Mouse (Mus musculus) liver, adult 2 months (tissue): Measurements from ENCODE around the gene Ehhadh. TPM values are rescaled to one million over a fixed set of nuclear protein-coding genes. Genes with fewer than 3 reads are reported as not detected.

Experiments
- DNase-seq: peaks from one replicate; pipeline ENCODE4 v3.0.0-alpha.2; 2011; ENCODE audit warnings: low read depth, low spot score; ENCODE audit errors: extremely low read depth
- H3K27ac ChIP-seq: fragments of 200-500 bp; replicated peaks from 2 replicates; pipeline ENCODE4 v1.5.1; 2012; ENCODE audit warnings: low read depth, mild to moderate bottlenecking, control low read depth, inconsistent platforms, low read length; ENCODE audit not compliant: insufficient read depth
- H3K27me3 ChIP-seq: fragments of 200-500 bp; 2 replicates; pipeline ENCODE4 v1.6.1; 2012; ENCODE audit warnings: mild to moderate bottlenecking, moderate library complexity, low read length, inconsistent platforms; ENCODE audit not compliant: control insufficient read depth, insufficient read depth
- H3K36me3 ChIP-seq: fragments of 200-500 bp; 2 replicates; pipeline ENCODE4 v1.6.1; 2012; ENCODE audit warnings: low read length, inconsistent platforms; ENCODE audit not compliant: control insufficient read depth, insufficient read depth
- H3K4me1 ChIP-seq: fragments of 200-500 bp; 2 replicates; pipeline ENCODE4 v1.6.1; 2011; ENCODE audit warnings: low read length; ENCODE audit not compliant: control insufficient read depth, insufficient read depth
- H3K4me3 ChIP-seq: fragments of 200-500 bp; 2 replicates; pipeline ENCODE4 v1.5.1; 2011; ENCODE audit warnings: low read depth, mild to moderate bottlenecking, control low read depth, low read length, moderate library complexity; ENCODE audit not compliant: insufficient read depth
- H3K79me2 ChIP-seq: fragments of 200-500 bp; 2 replicates; pipeline ENCODE4 v1.6.1; 2012; ENCODE audit warnings: inconsistent platforms, mild to moderate bottlenecking, low read length, moderate library complexity; ENCODE audit not compliant: control insufficient read depth, insufficient read depth
- H3K9ac ChIP-seq: fragments of 200-500 bp; 2 replicates; pipeline ENCODE4 v1.6.1; 2012; ENCODE audit warnings: low read depth, mild to moderate bottlenecking, control low read depth, inconsistent platforms, low read length
- CTCF ChIP-seq: fragments of 200-500 bp; IDR thresholded peaks from 2 replicates; pipeline ENCODE4 v1.5.1; 2011; ENCODE audit warnings: low read depth, low read length, control low read depth
- POLR2A ChIP-seq: fragments of 200-500 bp; IDR thresholded peaks from 2 replicates; pipeline ENCODE4 v1.6.1; 2011; ENCODE audit warnings: low read length, control low read depth; ENCODE audit not compliant: insufficient read depth; ENCODE audit errors: extremely low read depth
- WGBS: fragments of 180-500 bp; shearing (Covaris S2); methylation state at CpG from one replicate; pipeline ENCODE4 v1.1.7; 2018; 5-methylcytosine and 5-hydroxymethylcytosine counted together
- polyA plus RNA-seq: library from polyadenylated mRNA; depleted of rRNA; stranded (reverse); fragments of >200 nt; gene quantifications from 2 replicates; pipeline ENCODE4 v1.2.3, GENCODE M21; 2012; rRNA removed
- total RNA-seq: library from RNA; depleted of rRNA; stranded (reverse); fragments of >200 nt; gene quantifications from 2 replicates; pipeline ENCODE4 v1.2.3, GENCODE M21; 2014; rRNA removed

The Ehhadh gene
- total RNA-seq = 263 and 266 TPM in 2 replicates
- polyA plus RNA-seq = 168 and 174 TPM in 2 replicates

DNA sequence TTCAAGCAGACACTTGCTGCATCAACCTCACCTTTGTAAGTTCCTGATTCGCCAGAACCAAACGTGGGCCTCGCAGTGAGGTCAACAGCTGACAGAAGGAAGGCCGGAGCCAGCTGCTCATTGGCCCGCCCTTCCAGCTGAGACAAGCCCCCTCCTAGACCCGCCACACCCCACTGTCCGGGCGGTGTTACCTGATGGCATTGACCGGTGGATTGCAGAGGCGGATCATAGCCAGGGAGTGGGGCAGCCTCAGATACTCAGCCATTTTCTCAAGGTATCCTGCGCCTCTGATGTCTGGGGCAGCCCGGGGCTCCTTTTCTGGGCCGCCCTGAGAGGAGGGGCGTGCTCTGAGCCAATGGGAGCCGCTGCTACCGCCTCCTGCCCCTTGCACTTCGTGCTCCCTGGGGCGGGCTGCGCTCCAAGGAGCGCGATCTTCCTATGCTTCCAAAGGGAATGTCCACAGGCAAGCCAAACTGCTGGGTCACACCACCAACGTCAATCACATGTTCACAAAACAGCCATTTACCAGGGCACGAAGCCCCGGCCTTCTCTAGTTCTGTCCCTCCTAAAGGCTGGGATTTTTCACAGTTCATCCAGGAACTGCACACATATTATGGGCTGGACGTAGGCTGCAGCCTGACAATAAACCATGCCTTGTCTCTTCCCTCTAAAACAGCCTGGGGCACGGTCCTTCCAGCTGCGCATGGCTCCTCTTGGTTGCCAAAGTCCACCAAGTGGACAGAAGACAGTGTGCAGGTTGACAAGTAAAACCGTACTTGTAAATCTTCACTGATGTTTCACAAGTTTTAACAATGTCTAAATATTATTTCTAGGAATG, at the start of gene Ehhadh:
TSS of gene Ehhadh (minus strand) at position 292 of the 838 bp plus-strand sequence.
- peak within 1 kb of the TSS; percentile 62 for H3K9ac ChIP-seq
- no peaks in the 10 kb centered on the region for H3K27me3 ChIP-seq
- TF ChIP-seq POLR2A (peak; percentile 88; the same call in 1 of the 2 replicates), CTCF (peak; percentile 18; the same call in 1 of the 2 replicates)
- H3K4me1 ChIP-seq = peaks cover 23% of the 10 kb centered on the region
- peak; percentile 95 for DNase-seq
- H3K4me3 ChIP-seq = peak within 1 kb of the TSS; percentile 64
- 2% methylated on average over 28 of the region's 28 CpGs for WGBS
- no peaks in the 10 kb centered on the region for H3K36me3 ChIP-seq
- peak within 1 kb of the TSS; percentile 86 for H3K27ac ChIP-seq
- H3K79me2 ChIP-seq = no peaks in the 10 kb centered on the region

DNA sequence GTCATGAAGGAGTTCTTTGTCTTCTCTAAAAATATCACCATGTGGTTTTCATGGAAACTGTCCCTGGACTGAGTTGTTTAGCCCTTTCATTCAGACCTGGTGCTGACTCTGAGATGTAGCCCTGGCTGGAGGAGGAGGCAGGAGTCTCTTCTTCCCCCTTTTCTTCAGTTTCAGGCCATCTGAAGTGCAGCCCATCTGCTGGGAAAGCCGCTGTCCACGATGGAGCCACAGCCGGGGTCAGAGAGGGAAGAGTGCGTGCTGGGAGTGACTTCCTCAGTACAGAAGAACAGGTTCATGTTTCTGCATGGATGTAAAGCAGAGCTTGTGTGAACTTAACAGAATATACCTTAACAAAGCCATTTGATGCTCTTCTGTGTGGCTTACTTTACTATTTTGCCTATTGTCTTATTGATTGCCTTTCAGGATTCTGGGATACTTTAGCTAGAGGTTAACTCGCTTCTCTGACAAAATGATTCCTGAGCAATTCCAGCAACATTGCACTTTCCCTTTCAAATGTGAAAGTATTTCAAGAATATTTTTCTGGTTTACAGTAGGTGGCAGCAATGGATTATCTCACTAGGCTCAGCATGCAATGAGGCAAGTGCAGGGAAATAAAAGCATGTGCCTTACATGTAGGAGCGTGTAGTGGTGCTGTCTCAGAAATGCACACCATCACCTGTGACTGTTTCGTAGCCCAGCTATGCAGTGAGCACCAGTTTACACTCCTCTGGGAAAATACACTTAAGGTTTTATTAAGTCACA, 48.9 kb upstream of the Ehhadh start:
- Histone ChIP-seq H3K4me1 (peaks cover 10% of the 10 kb centered on the region), H3K36me3 (peaks cover 3% of the 10 kb centered on the region; the same call in 1 of the 2 replicates), H3K27me3 (no peaks in the 10 kb centered on the region), H3K9ac (0 out of 2 replicates have a peak overlapping the region, but pooled peaks have one; percentile 28), H3K79me2 (peaks cover 29% of the 10 kb centered on the region), H3K27ac (no peak overlapping the region), H3K4me3 (no peak overlapping the region)
- WGBS = 54% methylated on average over 7 of the region's 7 CpGs
- TF ChIP-seq CTCF = peak; percentile 24; the same call in 1 of the 2 replicates
- no peak for TF ChIP-seq POLR2A
- peak; percentile 37 for DNase-seq

GRCm38 (mm10) chr16:21835584-21835931, 48.0 kb upstream of the Ehhadh start:
- Histone ChIP-seq H3K27me3 (no peaks in the 10 kb centered on the region), H3K79me2 (peaks cover 34% of the 10 kb centered on the region), H3K36me3 (peaks cover 2% of the 10 kb centered on the region; the same call in 1 of the 2 replicates), H3K4me1 (peaks cover 14% of the 10 kb centered on the region), H3K4me3 (no peak overlapping the region), H3K27ac (no peak overlapping the region), H3K9ac (no peak overlapping the region)
- TF ChIP-seq POLR2A = no peak
- WGBS = 53% methylated on average over 7 of the region's 7 CpGs
- no peak for DNase-seq

DNA sequence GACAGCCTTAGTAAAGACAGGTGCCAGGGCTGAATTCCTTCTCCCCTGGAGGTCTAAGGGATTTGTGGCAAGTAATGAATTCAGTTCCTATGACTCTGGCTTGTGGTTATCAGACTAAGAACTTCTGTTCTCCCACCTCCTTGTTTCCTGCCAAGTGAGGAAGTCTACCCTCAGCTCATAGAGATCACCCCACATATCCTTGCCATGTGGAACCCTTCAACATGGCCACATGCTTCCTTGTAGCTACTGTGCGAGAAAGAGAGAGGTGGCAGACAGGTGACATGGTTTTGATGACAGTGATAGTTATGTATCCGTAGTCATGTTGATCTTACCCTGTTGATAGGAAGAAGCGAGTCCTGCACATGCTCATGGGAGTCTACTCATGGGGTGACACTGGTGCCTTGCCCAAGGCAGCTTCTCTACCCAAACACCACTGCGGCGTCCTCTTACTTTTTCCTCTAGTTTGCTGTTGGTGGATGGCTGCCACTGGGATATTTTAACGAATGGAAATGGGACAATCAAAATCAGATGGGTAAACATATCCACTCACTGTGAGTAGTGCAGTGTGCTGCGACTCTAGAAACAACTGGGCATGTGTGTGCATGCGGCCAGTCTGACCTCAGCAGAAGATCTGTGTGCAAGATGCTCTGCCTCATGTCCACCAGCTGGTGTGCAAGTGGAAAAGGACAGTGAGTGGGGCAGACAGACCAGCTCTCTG, 47.4 kb upstream of the Ehhadh start:
- Histone ChIP-seq H3K79me2 (peaks cover 34% of the 10 kb centered on the region), H3K9ac (no peak overlapping the region), H3K27me3 (no peaks in the 10 kb centered on the region), H3K36me3 (no peaks in the 10 kb centered on the region; the same call in 1 of the 2 replicates), H3K4me1 (peaks cover 14% of the 10 kb centered on the region), H3K4me3 (no peak overlapping the region), H3K27ac (no peak overlapping the region)
- TF ChIP-seq POLR2A (no peak), CTCF (no peak)
- WGBS = 66% methylated on average over 8 of the region's 8 CpGs
- no peak for DNase-seq

- H3K36me3 ChIP-seq = no peaks in the 10 kb centered on the region; the same call in 1 of the 2 replicates
- peak; percentile 89 for DNase-seq
- no peak for TF ChIP-seq CTCF
- no peak for TF ChIP-seq POLR2A
- no peak overlapping the region for H3K4me3 ChIP-seq
- WGBS = 40% methylated on average over 10 of the region's 10 CpGs
- H3K27ac ChIP-seq = no peak overlapping the region
- H3K9ac ChIP-seq = no peak overlapping the region
- peaks cover 18% of the 10 kb centered on the region for H3K4me1 ChIP-seq
- no peaks in the 10 kb centered on the region for H3K27me3 ChIP-seq
- H3K79me2 ChIP-seq = peaks cover 35% of the 10 kb centered on the region
These were observed 46.4 kb upstream of the Ehhadh start for GRCm38 (mm10) chr16:21833970-21834369.
